Mouse (Mus musculus) Muller cell, postnatal 12 days (primary cell): ENCODE results near the gene Ss18l2.

Source experiments
- DNase-seq: peaks from one replicate; pipeline ENCODE4 v3.0.0-alpha.2; 2015; ENCODE audit errors: inconsistent ontology term

The Ss18l2 gene

DNA sequence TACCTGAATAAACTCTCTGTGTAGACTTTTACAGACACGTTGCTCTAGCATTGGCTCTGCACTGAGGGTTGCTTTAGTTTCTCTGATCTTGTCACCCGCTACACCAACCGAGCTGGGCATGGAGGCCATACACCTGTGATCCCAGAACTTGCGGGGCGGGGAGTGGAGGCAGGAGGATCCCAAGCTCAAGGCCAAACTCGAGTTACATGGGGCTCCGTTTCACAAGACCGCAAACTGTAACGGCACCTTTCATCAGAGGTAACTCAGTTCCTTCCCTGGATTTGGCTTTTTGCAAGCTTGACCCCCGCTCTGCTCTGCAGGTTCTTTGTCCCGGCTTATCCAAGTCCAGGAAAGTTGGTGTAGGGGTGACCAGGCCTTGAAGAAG, 5.9 kb upstream of the Ss18l2 start:
- DNase-seq, result no peak

DNA sequence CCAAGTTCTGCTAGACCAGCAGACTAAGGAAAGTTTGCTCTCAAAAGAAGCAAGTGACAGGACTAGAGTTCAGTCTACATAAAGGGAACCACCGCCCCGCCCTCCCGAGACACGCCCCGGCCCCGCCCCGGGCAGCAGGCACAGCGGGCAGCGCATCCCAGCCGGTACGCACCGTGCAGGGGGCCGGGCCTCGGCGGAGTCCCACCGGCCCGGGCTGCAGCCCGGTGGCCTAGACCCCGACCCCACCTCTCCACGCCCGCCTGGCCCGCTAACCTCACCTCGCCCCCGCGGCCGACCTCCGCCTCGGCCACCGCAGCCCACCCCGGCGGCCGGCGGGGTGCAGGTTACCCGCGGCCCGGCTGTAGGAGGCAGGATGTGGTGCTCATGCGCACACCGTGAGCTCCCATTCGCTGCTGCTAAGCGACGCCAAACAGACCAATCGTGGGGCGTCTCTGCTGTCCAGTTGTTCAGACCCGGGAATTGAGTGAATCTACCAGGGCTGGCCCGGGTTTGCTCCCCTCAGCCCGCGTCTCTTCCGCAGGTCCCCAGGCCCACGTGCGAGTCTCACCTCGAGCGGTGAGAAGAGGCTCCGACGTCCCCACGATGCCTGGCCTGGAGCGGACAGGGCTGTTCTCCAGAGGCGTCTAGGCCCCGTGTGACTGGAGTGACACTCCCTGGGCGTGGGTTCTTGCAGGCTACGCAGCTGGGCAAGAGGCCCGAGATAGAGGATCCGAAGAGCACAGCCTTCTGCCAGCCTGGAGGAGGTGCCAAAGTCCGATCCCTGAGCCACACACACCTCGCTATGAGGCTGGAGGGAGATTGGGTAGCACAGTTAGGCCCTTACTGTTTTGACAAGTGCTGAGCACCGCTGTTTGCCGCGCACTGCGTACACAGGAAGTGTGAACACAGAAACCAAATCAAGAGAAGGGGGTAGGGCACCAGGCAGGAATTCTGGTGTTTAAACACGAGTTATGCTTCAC, 5.2 kb upstream of the Ss18l2 start, which contains the start of gene Sec22c:
Sec22c (minus strand) TSS at position 845 of the 980 bp plus-strand sequence.
- peak; percentile 92 for DNase-seq

DNA sequence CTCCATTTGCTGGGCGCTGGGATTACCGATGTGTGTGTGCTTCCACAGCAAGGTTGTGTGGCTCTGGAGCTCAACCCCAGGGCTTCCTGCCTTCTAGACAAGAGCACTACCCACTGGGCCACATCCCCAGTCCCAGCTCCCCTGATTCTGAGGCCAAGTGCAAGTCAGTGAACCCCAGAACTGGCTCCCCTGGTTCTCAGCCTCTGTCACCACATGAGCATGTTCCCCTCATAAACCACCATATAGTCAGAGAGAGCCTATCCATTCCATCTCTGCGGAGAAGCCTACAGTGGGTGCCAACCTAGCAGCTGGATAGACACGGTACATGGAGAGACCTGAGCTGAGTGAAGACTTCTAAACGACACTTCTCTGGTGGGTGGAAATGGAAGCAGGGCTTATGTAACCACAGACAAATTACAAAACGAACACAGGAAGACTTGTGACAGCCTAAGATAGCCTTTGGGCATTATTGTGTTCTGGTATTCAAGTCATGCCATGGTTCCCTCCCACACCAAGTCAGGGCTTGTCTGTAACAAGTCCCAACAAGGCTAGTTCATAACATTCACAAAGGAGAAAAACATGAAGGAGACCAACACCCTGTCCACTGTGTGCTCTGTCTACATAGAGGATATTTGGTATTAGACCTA, 4.0 kb upstream of the Ss18l2 start:
- peak; percentile 29 for DNase-seq

DNA sequence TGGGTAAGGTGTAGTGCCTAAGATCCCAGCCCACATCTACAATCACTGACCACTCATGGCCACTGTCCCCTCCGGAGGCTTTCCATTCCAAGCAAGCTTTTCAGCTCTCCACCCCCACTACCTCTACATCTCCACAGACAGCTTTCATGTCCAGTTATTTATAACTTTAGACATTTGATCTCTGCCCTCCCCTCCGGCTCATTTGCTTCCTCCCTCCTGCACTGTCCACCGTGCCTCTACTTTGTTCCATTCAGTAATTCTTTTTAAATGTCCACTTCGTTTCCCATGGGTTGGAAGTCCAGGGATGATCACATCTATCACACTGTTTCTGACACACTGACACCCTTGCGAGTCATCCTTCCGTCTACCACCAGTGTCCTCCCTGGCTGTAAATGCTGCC, 2.3 kb upstream of the Ss18l2 start:
- DNase-seq, result no peak

DNA sequence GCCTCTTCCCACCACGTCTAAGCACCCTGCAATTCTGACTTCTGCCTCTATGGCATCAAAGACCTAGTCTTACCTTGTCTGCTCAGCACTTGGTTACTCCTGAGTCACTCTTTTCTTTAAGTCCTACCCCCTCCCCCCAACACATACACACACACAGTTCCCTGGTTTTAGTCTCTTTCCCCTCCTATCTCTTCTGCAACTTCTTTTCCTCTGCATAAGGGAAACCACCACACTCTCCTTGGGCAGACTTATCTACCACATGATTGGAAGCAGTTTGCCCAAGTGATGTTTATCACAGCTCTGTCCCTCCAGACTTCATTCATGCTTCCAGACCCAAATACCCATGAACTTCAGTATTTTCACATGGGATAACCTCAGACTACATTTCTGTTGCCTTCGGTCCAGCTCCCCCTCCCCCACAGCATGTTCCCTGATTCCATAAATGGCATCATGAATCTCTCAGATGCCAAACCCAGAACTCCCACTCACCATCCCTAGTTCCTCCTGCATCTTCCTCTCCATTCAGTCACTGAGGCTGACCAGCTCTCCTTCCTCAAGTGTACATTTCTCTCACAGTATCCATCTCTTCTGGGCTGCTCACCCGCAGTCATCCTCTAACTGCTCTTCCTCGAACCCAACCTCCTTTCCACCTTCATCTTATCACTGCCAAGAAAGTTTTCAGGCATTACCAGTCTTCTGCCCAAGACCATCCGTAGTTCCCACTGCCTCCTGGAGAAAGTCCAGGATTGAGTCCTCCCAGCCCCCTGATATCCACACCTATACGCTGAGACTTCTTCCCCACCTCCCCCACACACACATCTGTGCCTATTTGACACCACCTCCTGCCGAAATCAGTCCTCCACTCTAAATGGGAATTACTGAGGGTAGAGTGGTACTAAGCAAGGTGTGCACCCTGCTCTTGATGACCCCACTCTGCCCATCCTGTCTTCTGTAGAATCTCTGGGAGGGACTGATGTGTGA, 1.3 kb upstream of the Ss18l2 start:
- no peak for DNase-seq

DNA sequence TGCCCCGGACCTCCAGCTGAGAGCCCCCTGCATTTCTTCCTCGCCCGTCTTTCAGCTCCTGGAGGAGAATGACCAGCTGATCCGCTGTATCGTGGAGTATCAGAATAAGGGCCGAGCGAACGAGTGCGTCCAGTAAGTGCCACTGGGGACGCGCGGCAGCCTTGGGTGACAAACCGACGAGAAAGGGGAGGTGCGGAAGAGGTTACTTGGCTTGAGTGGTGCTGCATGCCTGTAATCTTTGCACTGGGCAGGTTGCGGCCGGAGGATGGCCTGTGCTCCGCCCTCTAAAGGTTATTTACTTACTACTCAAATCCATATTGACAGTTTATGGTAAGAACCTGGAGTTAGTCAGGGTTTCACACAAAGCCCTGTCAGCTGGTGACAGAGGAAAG, 451 bp downstream of the Ss18l2 start:
- DNase-seq, result no peak

DNA sequence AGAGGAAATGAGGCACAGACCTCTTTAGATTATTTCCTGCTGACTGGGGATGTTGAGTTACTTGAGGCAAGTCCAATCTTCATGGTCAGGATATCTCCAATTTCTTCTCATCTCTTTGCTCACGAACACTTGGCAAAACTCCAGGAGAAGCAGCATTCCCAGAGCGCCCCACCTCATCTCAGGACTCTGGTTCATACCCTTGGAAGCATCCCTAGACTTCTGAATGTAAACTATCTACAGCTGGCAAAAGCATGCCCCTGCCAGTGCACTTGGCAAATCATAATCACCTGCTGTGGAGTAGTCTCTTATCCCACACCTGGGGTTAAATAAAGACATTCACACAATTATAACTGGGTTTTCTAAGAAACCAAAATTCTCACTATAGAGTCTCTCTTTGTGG, 6.9 kb downstream of the Ss18l2 start:
- DNase-seq, result no peak

DNA sequence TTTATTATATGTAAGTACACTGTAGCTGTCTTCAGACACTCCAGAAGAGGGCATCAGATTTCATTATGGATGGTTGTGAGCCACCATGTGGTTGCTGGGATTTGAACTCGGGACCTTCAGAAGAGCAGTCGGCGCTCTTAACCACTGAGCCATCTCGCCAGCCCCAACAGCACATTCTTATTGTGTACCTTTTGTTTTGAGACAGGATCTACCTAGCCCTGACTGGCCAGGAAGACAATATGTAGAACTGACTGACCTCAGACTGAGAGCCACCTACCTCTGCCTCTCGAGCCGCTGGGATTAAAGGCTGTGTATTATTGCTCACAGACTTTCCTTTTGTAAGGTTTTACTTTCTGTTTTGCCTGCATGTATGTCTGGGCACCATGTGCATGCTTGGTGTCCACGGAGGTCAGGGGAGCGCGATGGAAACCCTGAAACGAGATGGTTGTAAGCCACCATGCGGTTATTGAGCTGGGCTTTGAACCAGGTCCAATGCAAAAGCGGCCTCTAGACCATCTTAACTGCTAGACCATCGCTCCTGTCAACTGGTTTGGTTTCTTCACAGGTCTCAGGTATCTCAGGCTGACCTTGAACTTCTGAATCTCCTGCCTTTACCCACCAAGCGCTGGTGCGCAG, 8.1 kb downstream of the Ss18l2 start:
- DNase-seq, result no peak

DNA sequence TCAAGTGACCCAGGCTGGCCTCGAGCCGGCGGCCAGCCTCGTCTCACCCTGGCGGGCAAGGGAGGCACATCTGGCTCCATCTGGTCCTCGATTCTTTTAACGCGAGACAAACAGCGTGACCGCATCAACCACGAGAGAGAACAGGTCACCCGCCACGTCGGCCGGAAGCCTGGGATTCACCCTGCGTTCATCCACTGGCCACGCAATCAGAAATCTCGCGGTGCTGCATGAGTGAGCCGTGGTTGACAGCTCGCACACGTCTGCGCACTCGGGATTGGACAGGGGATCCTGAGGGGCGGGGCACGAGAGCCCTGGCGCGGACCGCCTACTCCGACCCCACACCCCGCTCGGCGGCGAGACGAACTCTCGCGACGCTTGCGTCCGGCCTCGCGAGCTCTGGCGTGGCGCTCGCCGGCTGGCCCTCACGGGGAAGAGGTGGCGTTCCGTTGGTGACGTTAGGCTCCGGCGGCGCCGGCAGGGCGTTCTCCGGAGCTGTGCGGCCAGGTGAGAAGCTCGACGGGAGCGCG, 8.7 kb downstream of the Ss18l2 start, which contains the start of gene Nktr:
Nktr (plus strand) TSS at position 378 of the 527 bp plus-strand sequence.
- peak; percentile 99 for DNase-seq

DNA sequence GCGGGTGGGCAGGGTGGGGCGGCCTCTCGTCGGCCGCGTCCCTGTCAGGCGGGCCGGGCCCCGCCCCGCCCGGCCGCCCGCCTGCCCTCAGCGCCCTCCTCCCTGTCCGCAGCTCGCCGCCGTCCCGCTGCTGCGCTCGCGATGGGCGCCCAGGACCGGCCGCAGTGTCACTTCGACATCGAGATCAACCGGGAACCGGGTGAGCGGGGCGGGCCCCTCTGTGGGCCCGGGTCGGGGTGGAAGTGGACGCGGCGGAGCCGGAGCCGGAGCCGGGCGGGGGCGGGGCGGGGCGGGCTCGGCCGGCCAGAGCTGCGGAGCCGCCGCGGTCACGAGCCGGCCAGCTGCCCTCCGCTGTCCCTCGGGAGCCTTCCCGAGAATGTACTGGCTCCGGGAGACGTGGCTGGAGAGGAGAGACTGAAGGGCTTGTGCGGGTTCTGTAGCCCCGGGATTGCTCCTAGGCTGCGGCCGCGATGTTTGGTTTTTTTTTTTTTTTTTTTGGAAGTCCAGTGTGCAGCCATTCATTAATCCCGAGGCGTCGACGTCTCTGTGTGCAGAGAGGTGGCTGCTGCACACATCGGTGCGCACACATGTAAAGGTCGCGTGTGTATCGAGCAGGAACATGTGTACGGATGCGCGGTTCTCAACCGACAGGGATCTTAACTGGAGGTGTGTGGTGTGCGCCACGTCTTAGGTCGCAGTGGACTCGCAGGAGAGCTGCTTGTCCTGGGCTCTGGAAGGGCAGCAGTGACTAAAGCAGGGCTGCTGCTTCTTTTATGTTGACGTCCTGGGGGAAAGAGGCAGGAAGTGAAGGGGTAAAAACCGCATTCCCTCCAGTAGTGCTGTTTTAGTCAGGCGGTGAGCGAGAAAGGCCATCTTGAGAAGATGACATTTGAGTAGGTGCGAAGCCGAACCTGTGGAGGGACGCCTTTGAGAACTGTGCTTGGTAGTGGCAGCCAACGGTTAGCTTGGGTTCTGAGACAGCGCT, 9.5 kb downstream of the Ss18l2 start:
- peak; percentile 66 for DNase-seq

DNA sequence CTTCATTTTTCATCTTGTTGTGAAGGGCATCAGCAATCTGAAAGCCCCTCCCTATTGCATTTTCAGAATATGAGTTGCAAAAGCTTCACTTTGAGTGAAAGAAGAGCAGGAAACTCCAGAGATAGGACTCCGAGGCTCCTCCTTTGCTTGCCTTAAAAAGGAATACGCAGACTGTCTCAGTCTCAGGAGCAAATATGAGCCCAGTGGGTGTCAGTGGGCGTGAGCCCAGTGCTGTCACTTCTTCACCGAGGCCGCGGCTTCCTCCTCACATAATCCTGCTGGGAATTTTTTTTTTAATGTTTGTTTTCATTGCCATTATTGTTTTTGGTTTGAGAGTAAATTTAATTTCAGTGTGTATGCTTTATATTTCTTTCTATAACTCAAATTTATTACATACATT, 30.4 kb downstream of the Ss18l2 start:
- DNase-seq, result no peak

DNA sequence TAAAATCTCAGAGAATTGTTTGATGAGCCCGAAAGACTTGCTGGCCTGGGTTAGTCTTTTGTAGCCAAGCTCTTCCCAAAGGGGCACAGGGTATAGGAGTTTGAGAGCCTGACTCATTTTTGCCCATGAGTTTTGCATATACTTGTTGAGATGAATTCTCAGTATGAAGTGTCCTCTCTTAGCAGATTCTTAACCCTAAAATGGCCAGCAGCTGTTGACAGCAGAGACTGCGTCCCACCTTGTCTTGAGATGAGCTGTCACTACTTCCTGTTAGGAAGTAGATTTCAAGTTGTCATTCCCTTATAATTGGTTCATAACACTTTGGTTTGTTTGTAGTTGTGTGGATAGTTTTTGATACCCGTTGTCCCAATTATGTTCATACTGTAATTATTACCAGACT, 31.0 kb downstream of the Ss18l2 start:
- no peak for DNase-seq

DNA sequence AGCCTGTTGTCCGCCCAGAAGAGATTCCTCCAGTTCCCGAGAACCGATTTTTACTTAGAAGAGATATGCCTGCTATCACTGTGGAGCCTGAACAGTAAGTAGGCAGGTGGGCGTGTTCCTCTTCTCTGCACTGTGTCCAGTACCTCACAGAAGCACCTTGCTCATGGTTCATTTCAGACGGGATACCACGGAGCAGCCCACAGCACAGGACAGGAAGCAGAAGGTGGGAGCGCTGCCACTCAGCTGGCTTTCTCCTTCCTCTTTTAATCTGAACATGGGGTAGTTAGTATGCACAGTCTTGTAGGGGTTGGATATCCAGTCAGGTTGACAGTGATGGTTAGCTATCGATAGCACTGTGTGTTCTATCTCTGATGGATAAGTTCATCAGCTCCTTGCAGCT, 33.9 kb downstream of the Ss18l2 start:
- no peak for DNase-seq

DNA sequence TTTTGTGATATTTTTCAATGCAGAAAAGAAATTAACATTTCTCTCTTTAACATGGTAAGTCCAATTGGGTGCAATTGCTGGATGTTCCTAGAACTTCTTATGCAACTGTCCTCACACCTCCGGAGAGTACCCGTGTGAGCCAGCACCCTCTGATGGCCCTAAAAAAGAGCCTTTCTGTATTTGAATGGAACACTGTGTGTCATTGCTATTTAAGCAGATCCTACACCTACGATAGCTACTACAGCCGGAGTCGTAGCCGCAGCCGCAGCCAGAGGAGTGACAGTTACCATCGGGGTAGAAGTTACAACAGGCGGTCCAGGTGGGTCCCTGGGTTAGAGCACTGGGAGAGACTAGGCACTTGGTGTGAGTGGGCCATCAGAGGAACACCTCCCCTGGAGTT, 42.6 kb downstream of the Ss18l2 start:
- DNase-seq, result no peak

DNA sequence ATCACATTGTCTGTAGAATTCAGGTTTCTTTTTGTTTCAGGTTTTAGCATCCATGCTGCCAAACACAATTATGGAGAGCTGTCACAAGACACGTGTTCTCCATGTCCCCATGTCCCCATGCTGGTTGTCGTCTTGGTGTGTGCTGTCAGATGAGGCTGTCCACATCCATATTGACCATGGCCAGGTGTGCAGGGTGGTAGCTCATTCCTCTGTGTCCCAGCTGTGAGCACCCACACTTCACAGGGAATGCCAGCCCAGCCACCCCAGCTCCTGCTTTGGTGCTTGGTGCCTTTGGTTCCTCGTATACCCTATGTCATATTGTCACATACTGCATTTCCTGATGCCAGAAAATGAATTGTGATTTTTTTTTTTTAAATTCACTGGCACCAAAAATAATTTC, 44.5 kb downstream of the Ss18l2 start:
- DNase-seq, result no peak

DNA sequence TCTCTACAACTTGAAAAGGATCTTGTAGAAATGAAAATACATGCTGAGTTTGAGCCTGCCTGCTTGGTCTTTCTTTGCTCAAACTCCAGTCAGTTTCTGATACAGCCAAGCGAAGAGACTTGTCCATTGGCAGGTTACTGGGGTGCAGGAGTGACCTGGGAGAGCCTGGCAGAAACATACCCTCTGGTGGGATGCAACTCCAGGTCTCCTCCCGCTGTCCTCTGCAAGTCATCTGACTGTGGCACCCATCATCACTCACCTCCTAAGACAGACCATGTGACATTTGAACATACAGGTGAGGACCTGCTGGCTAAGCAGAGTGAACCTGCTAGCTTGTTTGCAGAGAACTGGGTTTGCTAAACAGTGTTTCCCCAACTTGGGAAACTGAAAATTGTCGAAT, 46.7 kb downstream of the Ss18l2 start:
- DNase-seq, result no peak

DNA sequence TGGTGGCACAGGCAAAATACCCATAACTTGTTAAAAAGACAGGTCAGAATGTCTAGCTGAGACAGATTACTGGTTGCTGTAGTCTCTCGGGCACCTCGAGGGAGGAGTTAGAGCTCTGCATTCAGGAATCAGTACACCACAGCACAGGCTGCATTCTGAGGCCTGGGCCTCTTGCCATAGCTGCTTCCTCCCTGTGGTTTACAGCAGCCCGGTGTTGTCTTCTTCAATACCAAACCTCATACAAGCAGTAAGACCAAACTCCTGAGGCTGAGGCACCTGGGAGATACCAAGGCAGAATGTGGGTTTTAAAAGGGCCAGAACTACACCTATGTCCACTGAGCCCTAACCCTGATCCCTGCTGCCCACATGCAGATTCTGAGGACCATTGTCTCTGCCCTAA, 47.3 kb downstream of the Ss18l2 start:
- peak; percentile 52 for DNase-seq

DNA sequence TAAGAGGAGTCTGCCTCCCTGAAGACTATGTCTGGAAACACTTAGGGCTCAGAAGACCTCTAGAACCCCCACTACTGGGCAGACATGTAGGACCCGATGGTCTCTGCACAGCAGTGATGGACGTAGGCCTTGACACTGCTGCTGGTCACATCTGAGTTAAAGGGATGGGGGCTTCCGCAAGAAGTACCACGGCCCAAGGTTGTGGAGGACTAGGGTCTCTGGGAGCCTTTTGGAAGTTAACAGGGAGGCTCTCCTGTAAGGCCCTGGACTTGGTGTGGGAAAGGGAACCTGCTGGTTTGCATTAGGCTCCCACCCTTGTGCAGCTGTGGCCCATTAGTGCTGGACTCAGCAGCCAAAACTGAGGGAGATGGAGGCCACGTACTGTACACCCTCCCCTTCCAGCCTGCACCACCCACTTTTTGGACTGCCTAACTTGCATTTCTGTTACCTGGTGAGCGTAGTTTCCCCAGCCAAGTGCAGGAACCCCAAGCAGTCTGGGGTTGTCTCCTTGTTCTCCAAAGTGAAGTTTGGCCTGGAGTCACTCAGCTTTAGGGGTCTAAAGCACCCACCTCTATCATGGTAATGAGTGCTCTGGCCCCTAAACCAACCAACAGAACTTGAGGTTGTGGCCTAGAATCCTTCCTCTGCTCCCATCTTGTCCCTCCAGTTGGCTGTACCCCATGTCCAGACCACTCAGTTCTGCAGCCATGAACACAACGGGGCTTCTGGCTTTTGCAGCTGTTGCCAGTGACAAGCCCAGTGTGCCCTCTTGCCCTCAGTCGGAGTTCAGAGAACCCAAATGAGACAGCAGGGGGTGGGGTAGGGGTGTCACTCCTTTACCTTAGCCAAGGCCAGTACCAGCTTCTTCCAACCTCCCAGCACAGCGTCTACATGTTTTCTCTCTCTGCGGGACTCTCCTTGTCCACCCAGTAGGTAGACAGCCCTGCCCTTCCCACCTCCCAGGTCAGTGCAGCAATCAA, 48.0 kb downstream of the Ss18l2 start:
- no peak for DNase-seq
